Mouse (Mus musculus) embryo, embryonic 11 days (tissue): ENCODE measurements around the gene Gm49711.
"Not testable (repeated sequence)": the region's sequence is repeated elsewhere in the genome, so short reads cannot be mapped to it uniquely, and the experiment has no call there.

Experiments used
- DNase-seq: peaks from one replicate; pipeline ENCODE4 v3.0.0-alpha.2; 2015

Gm49711 gene

GRCm38 (mm10) chr16:92064801-92065200 is 6.7 kb downstream of the Gm49711 start:
- no peak for DNase-seq

DNA sequence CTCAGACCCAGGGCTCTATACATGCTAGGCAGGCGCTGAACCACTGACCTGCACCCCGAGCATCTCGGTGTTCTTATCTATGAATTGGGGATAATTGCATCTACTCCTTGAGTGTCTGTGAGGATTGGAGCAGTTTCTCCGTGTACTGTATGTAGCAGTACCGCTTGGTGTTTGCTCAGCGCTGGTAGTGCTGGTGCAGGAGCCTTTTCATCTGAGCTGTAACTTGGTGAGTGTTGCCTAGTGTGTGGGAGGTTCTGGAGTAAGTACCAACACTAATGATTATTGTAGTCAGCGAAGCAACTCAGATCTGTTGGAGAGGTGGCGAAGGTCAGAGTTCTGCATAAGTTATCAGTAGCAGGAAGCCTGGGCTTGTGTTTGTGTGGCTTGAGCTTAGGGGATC is 12.2 kb downstream of the Gm49711 start:
- DNase-seq: no peak

DNA sequence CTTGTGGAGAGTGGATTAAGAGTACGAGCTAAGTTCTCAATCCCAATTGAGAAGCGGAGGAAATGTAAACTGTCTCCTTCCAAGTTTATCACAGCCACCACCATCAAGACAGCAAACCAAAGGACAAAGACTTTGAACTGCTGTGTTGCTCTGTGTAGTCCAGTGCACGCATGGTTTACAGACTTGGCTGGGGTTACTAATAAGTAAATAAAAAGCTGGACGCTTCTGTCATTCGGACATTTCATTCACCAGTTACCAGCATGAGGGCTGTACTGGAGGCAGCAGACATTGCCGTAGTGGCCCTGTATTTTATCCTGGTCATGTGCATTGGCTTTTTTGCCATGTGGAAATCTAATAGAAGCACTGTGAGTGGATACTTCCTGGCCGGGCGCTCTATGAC is 18.7 kb downstream of the Gm49711 start:
- DNase-seq: no peak

DNA sequence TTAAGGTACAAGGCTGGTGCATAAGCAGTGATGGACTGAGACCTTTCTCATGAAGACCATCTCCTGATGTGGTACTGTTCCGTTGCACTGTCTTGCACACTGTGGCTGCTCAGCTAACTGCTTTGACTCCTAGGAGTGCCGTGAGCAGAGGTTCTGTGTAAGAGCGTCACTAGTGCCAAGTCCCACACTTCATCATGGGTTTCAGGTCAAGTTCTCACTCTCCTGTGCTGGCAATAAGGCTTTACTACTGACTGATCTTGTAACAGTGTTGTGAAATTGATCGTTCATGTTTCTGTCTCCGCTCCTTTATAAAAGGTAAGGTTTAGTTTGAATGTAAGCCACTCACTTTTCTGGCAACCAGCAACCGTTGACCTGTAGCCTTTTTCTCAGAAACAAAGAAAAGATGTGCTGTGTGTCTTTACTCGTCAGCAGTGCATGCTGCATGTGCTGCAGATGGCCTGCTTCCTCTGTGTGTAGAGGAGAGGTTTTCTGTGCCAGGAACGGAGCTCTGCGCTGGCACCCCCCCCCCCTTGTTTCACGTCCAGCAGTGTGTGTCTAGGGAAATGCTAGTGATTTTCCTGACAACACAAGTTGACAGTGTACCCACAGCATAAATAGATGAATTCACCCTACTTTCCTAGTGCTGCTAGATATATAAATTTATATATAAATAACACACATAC is 25.8 kb downstream of the Gm49711 start:
- DNase-seq: no peak

- no peak for DNase-seq
Observed at GRCm38 (mm10) chr16:92089225-92089624, 31.1 kb downstream of the Gm49711 start.

DNA sequence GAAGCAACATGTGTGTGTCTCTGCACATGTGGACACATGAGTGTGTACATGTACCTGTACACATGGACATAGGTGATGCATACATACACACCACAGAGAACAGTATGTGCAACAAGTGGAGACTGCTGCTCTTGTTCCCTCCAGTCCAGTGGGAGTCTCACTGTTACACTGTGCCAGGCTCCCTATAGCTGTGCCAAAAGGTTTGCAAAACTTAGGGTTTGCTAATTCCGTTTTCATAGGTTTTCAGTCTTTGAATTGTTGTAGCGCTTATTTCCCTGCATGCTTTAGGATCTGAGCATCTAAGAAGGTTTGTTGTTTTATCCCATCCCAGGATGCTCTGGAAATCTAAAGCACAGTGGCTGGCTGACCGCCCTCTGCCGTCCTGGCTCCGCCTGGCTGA is 33.8 kb downstream of the Gm49711 start:
- no peak for DNase-seq

GRCm38 (mm10) chr16:92098351-92099051 is 40.4 kb downstream of the Gm49711 start:
- DNase-seq: peak; percentile 26

GRCm38 (mm10) chr16:92099598-92099997 is 41.5 kb downstream of the Gm49711 start:
- no peak for DNase-seq

DNA sequence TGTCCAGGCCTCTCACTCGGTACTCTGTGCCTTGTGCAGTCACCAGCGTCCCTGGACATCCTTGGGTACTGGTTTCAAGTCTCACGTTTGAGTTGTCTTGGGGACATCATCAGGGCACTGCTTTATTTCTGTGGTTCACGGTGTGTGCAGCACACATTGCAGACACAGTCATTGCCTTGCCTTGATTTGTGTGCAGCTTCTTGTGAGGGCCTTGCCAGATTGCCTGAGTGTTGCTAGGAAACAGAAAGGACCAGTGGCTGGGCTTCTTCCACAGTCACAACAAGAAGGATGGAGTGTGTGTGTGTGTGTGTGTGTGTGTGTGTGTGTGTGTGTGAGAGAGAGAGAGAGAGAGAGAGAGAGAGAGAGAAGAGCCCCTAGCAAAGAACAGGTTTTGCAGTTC is 42.0 kb downstream of the Gm49711 start:
- DNase-seq: no peak

DNA sequence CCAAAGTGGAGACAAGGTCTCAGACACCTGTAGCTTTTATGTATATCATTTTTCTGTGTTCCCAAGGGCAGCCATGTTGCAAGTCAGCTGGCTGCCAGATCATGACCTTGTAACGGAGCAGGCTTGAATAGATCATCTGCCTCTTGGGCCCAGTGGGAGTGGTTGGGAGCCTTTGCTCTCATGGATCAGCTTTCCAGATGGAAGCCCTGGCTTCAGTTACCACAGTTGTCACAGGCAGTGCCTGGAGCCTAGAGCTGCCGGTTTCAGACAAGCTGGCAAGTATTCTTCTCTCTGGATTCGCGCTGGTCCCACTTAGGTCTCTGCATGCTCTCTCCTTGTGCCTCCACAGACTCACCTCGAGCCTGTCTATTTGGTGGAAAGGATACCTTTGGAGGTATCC is 44.0 kb downstream of the Gm49711 start:
- DNase-seq: peak; percentile 21

DNA sequence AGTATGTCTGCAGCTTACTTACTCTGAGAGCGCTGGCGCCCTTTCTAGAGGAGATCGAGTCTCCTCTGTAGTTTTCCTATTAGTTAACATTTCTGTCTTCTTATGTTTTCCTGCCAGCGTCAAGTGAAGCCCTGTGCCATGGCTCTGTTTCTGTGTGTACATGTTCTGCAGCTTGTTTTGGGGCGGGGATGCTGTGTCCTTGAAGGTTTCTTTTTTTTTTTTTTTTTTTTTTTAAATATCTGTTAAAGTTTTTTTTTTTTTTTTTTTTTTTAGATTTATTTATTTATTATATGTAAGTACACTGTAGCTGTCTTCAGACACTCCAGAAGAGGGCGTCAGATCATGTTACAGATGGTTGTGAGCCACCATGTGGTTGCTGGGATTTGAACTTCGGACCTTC is 44.8 kb downstream of the Gm49711 start:
- not testable (repeated sequence) for DNase-seq

DNA sequence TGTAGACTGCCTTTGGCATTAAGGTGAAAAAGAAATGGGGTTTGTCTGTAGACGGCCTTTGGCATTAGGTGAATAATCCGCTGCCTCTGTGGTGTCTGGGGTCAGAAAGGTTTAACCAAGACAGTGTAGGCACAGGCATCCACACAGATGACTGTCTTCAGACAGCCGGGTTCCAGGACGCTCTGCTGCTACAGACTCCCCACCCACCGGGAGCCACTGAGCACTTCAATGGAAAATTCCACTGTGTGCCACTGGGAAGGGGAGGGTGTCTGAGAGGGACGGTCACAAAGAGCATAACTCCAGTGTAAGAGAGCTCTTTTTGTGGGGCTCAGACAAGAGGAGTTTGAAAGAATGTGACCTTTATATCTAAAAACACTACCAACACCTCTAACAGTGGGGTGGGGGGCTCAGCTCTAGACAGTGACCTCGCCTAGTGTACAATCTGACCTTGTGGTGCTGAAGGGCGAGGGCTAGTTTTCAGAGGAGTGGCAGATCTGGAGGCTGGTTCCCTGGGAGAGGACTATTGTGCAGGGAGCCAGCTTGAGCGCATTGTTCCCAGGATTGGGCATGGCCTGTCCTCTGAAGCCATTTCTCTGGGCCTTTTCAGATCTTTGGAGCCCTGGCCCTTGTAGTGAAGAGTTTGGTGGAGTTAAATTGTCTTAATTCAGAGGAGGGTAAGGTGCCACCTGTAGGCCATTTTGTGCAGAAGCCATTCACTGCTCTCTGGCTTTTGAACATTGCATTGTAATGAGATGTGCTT is 45.6 kb downstream of the Gm49711 start:
- DNase-seq: peak; percentile 42

DNA sequence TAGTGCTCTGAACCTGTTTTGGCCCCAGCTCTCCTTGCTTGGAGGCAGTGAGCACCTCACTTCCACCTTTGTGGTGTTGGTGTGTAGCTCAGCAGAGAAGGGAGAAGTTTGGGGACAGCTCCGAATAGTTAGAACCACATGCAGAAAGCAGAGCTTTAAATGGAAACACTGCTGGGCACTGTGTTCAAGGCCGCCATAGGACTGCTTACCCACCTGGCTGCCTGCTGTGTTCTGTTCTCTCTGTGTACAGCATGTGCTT is 46.1 kb downstream of the Gm49711 start:
- DNase-seq: no peak

- no peak for DNase-seq
Observed at GRCm38 (mm10) chr16:92104951-92105350, 46.8 kb downstream of the Gm49711 start.

DNA sequence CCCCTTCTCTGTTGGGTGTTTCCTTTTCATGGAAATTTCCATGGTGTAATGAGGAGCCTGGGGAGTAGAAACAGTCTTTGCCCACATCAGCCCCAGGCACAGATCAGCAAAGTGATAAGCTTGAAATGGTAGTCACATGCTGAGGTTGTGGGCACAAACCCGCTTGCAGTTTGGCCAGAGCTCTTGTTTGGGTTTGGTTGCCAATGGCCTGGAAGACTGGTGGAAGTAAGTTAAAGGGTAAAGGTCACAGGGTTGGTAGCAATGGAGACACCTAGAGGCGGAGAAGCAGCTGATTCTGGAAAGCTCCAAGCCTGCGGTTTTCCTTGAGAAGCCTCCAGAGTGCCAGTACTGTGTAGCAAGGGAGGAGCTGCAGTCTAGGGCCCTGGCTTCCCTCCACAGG is 47.5 kb downstream of the Gm49711 start:
- no peak for DNase-seq

- no peak for DNase-seq
Observed at GRCm38 (mm10) chr16:92107346-92107745, 49.2 kb downstream of the Gm49711 start.

DNA sequence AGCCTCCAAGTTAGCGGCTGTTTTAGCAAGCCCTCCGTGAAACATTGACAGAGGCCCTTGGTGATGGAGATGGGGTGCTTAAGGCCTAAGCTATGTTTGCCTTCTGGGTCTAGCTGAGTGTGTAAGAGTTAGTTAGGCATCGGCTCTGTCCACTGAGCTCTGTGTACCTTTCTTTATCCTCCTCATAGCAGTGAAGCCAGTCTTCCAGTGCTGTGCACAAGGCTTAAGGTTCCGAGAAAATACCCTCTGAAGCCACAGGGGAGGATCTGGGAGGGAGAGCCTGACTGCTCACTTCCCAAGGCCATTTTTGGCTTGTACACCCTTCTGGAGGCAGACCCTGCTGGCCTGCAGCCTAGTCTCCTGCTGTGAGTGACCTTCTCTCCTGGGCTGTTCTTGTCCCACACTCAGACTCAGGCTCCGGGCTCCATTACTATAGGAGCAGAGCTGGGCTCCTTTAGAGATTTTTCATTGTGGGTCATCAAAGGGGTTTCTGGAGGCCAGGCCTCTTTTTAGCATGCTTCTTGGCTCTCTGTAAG is 56.7 kb downstream of the Gm49711 start:
- DNase-seq: no peak

DNA sequence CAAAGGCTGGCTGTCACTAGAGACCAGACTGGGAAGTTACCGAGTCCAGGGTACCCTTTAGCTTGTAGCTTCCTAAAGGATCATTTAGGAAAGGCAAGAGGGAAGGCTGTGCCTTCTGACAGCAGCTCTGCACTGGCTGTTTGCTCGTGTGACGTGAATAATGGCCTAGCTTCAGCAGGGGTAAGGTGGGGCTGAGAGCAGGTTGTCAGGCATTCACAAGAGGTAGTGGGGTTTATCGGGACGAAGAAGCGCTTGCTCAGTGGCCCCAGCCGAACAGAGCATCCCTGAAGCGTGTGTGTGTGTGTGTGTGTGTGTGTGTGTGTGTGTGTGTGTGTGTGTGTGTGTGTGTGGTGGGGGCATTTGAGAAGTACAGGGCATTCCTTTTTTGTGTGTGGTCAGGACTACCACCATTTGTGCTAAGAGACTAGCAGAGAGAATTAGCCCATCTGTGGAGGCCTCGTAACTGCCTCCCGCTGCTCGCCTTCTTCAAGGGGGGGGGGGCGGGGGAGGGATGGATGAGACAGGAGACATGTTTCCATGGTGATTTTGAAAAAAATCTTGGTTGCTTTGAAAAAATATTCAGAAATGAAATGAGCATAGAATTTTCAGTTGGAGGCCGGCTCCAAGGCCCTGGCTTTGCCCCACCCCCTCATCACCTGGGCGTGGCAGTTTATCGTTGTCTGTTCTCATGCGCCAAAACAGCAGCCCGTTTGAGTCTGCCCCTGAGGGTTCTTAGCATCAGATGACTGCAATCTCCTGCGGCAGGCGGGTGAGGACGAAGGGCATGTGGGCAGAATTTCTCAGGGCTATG is 57.7 kb downstream of the Gm49711 start:
- DNase-seq: peak; percentile 65

GRCm38 (mm10) chr16:92117337-92118209 is 59.5 kb downstream of the Gm49711 start:
- no peak for DNase-seq

DNA sequence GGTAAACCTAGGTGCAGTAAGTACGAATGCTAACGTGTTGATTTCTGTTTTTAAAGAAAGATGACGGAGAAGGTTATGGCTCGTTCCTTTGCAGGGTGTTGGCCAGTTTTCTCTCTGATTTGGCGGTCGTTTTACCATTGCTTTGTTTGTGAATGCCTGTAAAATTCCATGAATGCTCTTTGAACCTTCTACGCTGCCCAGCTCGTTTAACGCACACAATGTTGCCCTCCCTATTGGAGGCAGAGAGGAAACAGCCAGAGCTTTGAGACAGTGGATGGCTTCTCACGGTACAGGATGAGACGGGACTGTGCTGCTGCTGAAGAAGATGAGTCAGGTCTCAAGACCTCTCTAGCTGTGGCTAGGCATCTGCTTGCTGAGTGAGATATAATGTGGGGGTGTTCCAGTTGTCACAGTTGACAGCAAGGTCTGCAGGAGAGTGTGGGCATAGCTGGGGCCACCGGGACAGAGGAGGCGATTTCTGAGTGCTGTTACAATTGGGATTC is 60.9 kb downstream of the Gm49711 start:
- DNase-seq: no peak

DNA sequence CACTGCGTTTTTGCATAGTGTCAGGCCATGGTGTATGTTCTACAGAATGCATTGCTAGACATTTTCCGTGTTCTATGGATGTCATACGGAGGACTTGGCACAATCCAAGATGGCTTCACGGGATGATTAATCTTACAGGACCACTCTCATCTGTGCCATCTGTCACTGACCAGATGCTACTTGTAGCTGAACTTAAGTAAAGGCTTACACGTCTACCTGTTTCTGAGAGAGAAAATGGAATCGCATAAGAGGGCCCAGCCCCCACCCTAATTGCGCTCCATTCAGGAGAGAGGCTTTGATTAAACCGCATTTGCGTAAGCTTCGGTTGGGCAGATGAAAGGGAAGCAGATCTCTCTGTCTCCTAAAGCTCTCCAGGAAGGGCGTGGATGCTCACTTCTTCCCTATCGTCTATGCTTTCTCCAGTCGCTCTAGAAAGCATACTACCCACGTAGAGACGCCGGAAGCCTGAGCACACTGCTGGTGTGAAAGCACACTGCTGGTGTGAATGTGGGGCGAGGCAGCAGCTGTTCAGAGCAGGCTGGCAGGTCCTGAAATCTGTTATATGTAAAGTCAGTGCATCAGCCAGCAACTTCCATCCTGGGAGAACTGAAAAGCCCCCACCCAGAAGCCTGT is 62.9 kb downstream of the Gm49711 start:
- no peak for DNase-seq
